Mouse (Mus musculus) bone marrow, adult 2 months (tissue): ENCODE measurements around the gene Slc9a7. TPM values are rescaled to one million over a fixed set of nuclear protein-coding genes. Genes with fewer than 3 reads are reported as not detected.

ENCODE experiments used
- H3K27ac ChIP-seq: fragments of 200-500 bp; 2 replicates; pipeline ENCODE4 v1.5.1; 2012; ENCODE audit warnings: low read depth, mild to moderate bottlenecking, control low read depth, inconsistent platforms, low read length; ENCODE audit not compliant: control insufficient read depth, poor library complexity, insufficient read depth
- H3K4me1 ChIP-seq: fragments of 200-500 bp; 2 replicates; pipeline ENCODE4 v1.6.1; 2011; ENCODE audit warnings: low read length; ENCODE audit not compliant: control insufficient read depth, insufficient read depth
- H3K4me3 ChIP-seq: fragments of 200-500 bp; replicated peaks from 2 replicates; pipeline ENCODE3; 2011; ENCODE audit warnings: mild to moderate bottlenecking, low read depth, low read length, control low read depth; ENCODE audit not compliant: control insufficient read depth
- CTCF ChIP-seq: fragments of 200-500 bp; IDR thresholded peaks from 2 replicates; pipeline ENCODE4 v1.5.1; 2011; ENCODE audit warnings: low read length, control low read depth; ENCODE audit not compliant: control insufficient read depth, insufficient read depth
- POLR2A ChIP-seq: fragments of 200-500 bp; IDR thresholded peaks from 2 replicates; pipeline ENCODE4 v1.6.1; 2011; ENCODE audit warnings: low read depth, mild to moderate bottlenecking, control low read depth, low read length, borderline replicate concordance; ENCODE audit not compliant: control insufficient read depth
- WGBS: fragments of 180-500 bp; shearing (Covaris S2); methylation state at CpG from one replicate; pipeline ENCODE4 v1.1.7; 2018; 5-methylcytosine and 5-hydroxymethylcytosine counted together
- polyA plus RNA-seq: library from polyadenylated mRNA; stranded (reverse); fragments of >200 nt; gene quantifications from 2 replicates; pipeline ENCODE4 v1.2.4, GENCODE M21; 2011; ENCODE audit warnings: low replicate concordance; ENCODE audit not compliant: missing spikeins, insufficient read depth, insufficient read length

The Slc9a7 gene
- polyA plus RNA-seq = 0.75 and 2.3 TPM in 2 replicates

GRCm38 (mm10) chrX:20291282-20292039 lies at the start of gene Slc9a7:
TSS of gene Slc9a7 (minus strand) at chrX:20291807.
- H3K4me1 ChIP-seq = no peaks in the 10 kb centered on the region
- 11% methylated on average over 58 of the region's 65 CpGs for WGBS
- peak within 1 kb of the TSS; percentile 67 for H3K27ac ChIP-seq
- H3K4me3 ChIP-seq = peak within 1 kb of the TSS; percentile 86
- TF ChIP-seq POLR2A (no peak), CTCF (no peak)

- WGBS = 14% methylated on average over 2 of the region's 2 CpGs
- TF ChIP-seq POLR2A = no peak
- TF ChIP-seq CTCF = no peak; the same call in 1 of the 2 replicates
- Histone ChIP-seq H3K4me3 (no peak overlapping the region), H3K27ac (no peak overlapping the region), H3K4me1 (no peaks in the 10 kb centered on the region)
Measured at GRCm38 (mm10) chrX:20335722-20336121, 44.1 kb upstream of the Slc9a7 start.

GRCm38 (mm10) chrX:20332756-20333155 lies 41.1 kb upstream of the Slc9a7 start:
- TF ChIP-seq POLR2A (no peak), CTCF (no peak)
- Histone ChIP-seq H3K4me1 (no peaks in the 10 kb centered on the region), H3K27ac (no peak overlapping the region), H3K4me3 (no peak overlapping the region)
- 81% methylated on average over 1 of the region's 1 CpGs for WGBS

- H3K4me1 ChIP-seq = no peaks in the 10 kb centered on the region
- TF ChIP-seq CTCF = no peak
- TF ChIP-seq POLR2A = no peak
- H3K4me3 ChIP-seq = no peak overlapping the region
- WGBS = 8% methylated on average over 3 of the region's 3 CpGs
- H3K27ac ChIP-seq = no peak overlapping the region
Measured at GRCm38 (mm10) chrX:20307215-20307614, 15.6 kb upstream of the Slc9a7 start.

- no peak overlapping the region for H3K27ac ChIP-seq
- no peak overlapping the region for H3K4me3 ChIP-seq
- TF ChIP-seq POLR2A = no peak
- no peak for TF ChIP-seq CTCF
- H3K4me1 ChIP-seq = no peaks in the 10 kb centered on the region
Measured at GRCm38 (mm10) chrX:20305941-20306340, 14.3 kb upstream of the Slc9a7 start.

- TF ChIP-seq CTCF = no peak
- no peak for TF ChIP-seq POLR2A
- Histone ChIP-seq H3K4me3 (no peak overlapping the region), H3K4me1 (no peaks in the 10 kb centered on the region), H3K27ac (no peak overlapping the region)
Measured at GRCm38 (mm10) chrX:20303280-20303679, 11.7 kb upstream of the Slc9a7 start.

- WGBS = 61% methylated on average over 11 of the region's 11 CpGs
- Histone ChIP-seq H3K27ac (no peak overlapping the region), H3K4me1 (no peaks in the 10 kb centered on the region), H3K4me3 (peak overlapping the region; percentile 54)
- TF ChIP-seq POLR2A (no peak), CTCF (no peak)
Measured at GRCm38 (mm10) chrX:20292040-20292417, 422 bp upstream of the Slc9a7 start.

- no peak overlapping the region for H3K27ac ChIP-seq
- peak overlapping the region; percentile 86 for H3K4me3 ChIP-seq
- no peaks in the 10 kb centered on the region for H3K4me1 ChIP-seq
- WGBS = 19% methylated on average over 5 of the region's 5 CpGs
- TF ChIP-seq CTCF (no peak), POLR2A (no peak)
Measured at GRCm38 (mm10) chrX:20290715-20291114, 892 bp downstream of the Slc9a7 start.

- no peak overlapping the region for H3K4me3 ChIP-seq
- no peak for TF ChIP-seq POLR2A
- no peak for TF ChIP-seq CTCF
- 15% methylated on average over 3 of the region's 3 CpGs for WGBS
- H3K27ac ChIP-seq = no peak overlapping the region
- H3K4me1 ChIP-seq = no peaks in the 10 kb centered on the region
Measured at GRCm38 (mm10) chrX:20288674-20289073, 2.9 kb downstream of the Slc9a7 start.

GRCm38 (mm10) chrX:20286254-20286653 lies 5.4 kb downstream of the Slc9a7 start:
- 17% methylated on average over 2 of the region's 2 CpGs for WGBS
- no peak overlapping the region for H3K27ac ChIP-seq

More at GRCm38 (mm10) chrX:20286254-20286653, 5.4 kb downstream of the Slc9a7 start:
- Histone ChIP-seq H3K4me3 (no peak overlapping the region), H3K4me1 (no peaks in the 10 kb centered on the region)
- TF ChIP-seq CTCF (no peak), POLR2A (no peak)
